Mouse (Mus musculus) heart, postnatal 25 days (tissue): ENCODE data around the gene Phospho2. TPM values are rescaled to one million over a fixed set of nuclear protein-coding genes. Genes with fewer than 3 reads are reported as not detected.

Experiments
- DNase-seq: peaks from one replicate; pipeline ENCODE4 v3.0.0; 2022; ENCODE audit warnings: low spot score
- intact Hi-C: fragments of 180-260 bp; cut with DNase I; formaldehyde crosslinking; loops from one replicate; pipeline ENCODE4 v1.15.1; 2025
- total RNA-seq, 2 experiments: library from RNA; stranded (reverse); gene quantifications; 2 replicates each; pipeline ENCODE4 v1.2.3; 2021

Gene Phospho2
- total RNA-seq, 2 experiments from 2014 or later, result 20.5 to 24.7 TPM

DNA sequence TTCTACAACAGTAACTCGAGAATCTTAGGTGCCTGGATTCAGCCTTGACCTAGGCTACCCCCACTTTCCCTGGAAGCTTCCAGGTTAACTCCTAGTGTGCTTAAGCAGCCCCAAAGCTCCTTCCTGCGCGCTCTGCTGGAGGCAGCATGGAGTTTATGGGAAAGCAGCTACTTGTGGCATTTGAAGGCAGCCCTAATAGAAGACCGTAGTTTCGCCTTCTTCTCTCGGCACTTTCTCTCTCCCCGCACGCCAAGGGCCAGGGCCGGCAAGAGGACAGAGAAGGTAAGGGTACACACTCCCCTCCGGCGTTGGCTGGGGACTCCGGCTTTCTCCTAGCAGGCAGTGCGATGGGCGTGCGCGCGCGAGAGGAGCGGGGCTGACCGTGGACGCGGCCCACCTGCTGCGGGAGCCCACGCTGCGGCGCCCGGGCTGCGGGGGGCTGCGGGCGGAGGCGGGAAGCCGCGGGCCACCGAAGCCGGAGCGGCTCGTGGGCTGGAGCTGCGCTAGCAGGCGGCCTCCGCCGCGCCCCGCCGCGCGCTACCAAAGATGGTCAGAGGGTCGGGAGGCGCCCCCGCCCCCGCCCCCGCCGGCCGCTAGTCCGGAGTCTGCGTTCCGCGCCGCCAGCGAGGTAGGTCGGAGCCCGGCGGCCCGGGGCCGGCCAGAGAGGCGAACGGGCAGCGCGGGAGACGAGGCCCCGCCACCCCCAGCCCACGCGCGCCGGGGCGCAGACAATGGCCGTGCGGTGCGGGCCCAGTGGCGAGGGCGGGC, 33.1 kb downstream of the Phospho2 start:
- intact Hi-C loops, result loop anchor here (5.0 kb wide), 1 partner anchor 40 kb away; the partner anchor contains the start of gene Ssb

GRCm38 (mm10) chr2:69823129-69823677, 33.8 kb downstream of the Phospho2 start:
- no peak for DNase-seq
- intact Hi-C loops, result loop anchor here (5.0 kb wide), 1 partner anchor 39 kb away; the partner anchor contains the start of gene Ssb

More for the DNA sequence above, 33.1 kb downstream of the Phospho2 start:
- DNase-seq, result peak; percentile 8

- DNase-seq, result no peak
- intact Hi-C loops, result no loop called here
These were observed 36.5 kb downstream of the Phospho2 start for GRCm38 (mm10) chr2:69825898-69826297.

DNA sequence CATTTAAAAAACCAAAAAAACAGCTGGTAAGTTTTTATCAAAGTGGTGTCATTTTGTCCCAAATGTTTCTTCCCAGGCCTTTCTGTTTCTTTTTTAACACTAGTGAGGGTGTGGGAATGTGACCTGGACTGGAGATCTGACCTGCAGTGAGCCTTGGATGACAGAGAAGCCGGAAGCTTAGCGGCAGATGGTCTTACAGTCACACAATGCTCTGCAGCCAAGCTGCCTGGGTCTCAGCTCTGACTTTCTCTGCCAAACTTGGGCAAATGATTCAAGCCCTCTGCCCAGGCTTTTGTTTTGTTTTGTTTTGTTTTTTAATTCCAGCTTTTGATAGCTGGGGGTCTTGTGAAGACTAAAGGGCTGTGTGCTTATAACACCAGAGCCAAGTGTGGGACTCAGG, 37.0 kb downstream of the Phospho2 start:
- no peak for DNase-seq
- intact Hi-C loops, result no loop called here

DNA sequence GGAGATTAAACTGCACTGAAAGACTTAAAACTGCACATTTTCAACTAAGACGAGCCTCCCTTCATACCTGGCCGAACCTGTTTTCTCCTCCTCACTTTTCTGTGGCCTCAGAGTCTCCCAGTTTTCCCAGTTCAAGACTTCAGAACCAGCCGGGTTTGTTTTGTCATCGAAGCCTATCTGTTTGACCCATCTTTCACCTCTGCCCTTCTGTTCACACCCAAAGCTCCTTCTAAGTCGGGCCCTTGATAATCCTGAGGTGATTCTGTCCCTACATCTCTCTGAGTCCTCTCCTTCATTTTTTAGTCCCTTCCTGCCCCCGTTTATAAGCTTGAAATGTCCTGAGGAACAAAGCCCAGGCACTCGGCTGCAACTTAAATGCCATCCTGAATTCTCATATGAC, 38.6 kb downstream of the Phospho2 start:
- intact Hi-C loops, result no loop called here
- DNase-seq, result no peak

DNA sequence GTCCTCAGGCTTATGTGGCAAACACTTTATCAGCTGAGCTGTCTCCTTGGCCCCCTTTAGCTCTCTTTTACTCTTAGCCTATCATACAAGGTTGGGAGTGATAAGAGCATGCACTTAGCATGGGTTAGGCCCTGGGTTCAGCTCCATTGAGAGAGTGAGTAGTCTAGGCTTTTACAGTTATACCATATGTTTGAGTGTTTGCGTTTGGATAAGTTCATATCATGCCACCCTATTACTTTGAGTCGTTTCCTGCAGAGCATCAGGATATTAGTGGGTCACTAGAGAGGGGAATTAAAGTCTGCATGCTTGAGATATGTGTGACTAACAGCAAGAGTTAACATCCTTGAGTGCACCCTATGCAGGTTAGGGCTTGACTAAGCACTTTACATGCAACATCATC, 40.3 kb downstream of the Phospho2 start:
- intact Hi-C loops, result no loop called here
- no peak for DNase-seq

DNA sequence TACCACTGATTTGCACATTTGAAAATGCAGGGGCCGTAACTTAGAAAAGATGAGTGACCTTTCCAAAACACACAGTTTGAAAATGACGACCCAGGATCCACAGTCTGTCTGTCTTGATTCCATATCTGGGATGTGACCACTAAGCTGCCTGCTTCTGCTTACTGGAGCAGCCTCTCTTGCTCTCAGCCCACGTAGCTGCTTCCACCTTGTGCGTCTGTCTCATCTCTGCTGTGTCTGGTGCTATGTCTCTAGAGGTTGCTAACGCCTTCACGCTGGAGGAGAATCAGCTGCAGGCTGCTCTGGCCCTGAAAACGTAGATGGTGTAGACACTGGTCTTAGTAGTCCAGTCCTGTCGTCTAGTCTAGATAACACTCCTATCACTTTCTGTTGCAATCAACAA, 40.7 kb downstream of the Phospho2 start:
- no peak for DNase-seq

DNA sequence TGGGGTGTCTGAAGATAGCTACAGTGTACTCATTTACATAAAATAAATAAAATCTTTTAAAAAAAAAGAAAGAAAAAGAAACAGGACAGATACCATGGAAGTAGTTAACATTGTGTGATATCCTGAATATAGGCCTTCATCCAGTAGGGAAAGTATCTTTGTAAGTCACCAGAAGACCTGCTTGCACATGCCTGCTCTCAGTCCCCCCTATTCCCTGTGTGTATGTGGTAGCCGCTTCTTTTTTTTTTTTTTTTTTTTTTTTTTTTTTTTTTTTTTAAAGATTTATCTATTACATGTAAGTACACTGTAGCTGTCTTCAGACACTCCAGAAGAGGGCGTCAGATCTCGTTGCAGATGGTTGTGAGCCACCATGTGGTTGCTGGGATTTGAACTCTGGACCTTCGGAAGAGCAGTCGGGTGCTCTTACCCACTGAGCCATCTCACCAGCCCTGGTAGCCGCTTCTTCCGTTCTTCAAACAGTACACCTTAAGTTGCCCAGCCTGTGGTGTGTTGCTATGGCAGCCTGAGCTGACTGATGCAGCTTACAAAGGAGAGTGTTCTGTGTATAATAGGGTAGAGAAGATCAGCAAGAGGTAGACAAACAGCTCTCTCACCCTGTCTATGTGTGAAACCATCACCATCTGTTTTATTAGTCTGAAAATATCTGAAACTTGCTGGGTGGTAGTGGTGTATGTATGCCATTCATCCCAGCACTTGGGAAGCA, 48.0 kb downstream of the Phospho2 start:
- no peak for DNase-seq
- intact Hi-C loops, result no loop called here

More for the DNA sequence above, 40.7 kb downstream of the Phospho2 start:
- intact Hi-C loops, result no loop called here

- no peak for DNase-seq
- intact Hi-C loops, result no loop called here
These were observed 48.6 kb downstream of the Phospho2 start for GRCm38 (mm10) chr2:69837996-69838395.

GRCm38 (mm10) chr2:69838707-69839106, 49.3 kb downstream of the Phospho2 start:
- DNase-seq, result no peak
- intact Hi-C loops, result no loop called here

- intact Hi-C loops, result no loop called here
- no peak for DNase-seq
These were observed 50.8 kb downstream of the Phospho2 start for GRCm38 (mm10) chr2:69840261-69840660.

GRCm38 (mm10) chr2:69849215-69849614, 59.8 kb downstream of the Phospho2 start:
- intact Hi-C loops, result no loop called here
- DNase-seq, result no peak

Other genes starting within 250 kb of the Phospho2 start
- gene Lrp2, start 203.6 kb upstream of the Phospho2 start, total RNA-seq, result 1 to 10 TPM; 1.1 to 1.4 TPM
- gene Bbs5, start 142.5 kb upstream of the Phospho2 start, total RNA-seq, result 1 to 10 TPM; 4.2 to 5.1 TPM
- 10 to 100 TPM; 69.8 to 78.5 TPM for gene Klhl41, start 119.5 kb upstream of the Phospho2 start, total RNA-seq
- 10 to 100 TPM; 27.8 to 29.6 TPM for gene Fastkd1, start 76.1 kb upstream of the Phospho2 start, total RNA-seq
- gene Ppig, start 67.1 kb upstream of the Phospho2 start, total RNA-seq, result 10 to 100 TPM; 37.2 to 38.7 TPM
- under 1 TPM; 0.39 to 0.64 TPM for gene Ccdc173, start within 50 bp of the Phospho2 start, total RNA-seq
- gene Klhl23, start 32.3 kb downstream of the Phospho2 start, total RNA-seq, result 10 to 100 TPM; 39.1 to 45.6 TPM
- gene Ssb, start 71.9 kb downstream of the Phospho2 start, total RNA-seq, result 10 to 100 TPM; 59.5 to 71.5 TPM
- gene Mettl5, start 96.0 kb downstream of the Phospho2 start, total RNA-seq, result 10 to 100 TPM; 21.4 to 23.6 TPM
- gene Ubr3, start 107.6 kb downstream of the Phospho2 start, total RNA-seq, result 100 to 1,000 TPM; 119 to 124 TPM
- not detected for gene Myo3b, start 249.5 kb downstream of the Phospho2 start, total RNA-seq